Mouse (Mus musculus): ENCODE data around the gene Nfkbib.

- TF ChIP-seq POLR2A (IDR thresholded peaks at IDR 0.05; ENCODE audit: borderline replicate concordance, low read depth, low read length) (no peak), CTCF (IDR thresholded peaks at IDR 0.05; ENCODE audit: low read depth, low read length) (no peak)
These were observed 51.7 kb downstream of the Nfkbib start for GRCm38 (mm10) chr7:28715598-28715997.
